Mouse (Mus musculus): ENCODE measurements at regions not wholly inside any gene's neighbourhood (a gene's known extent, or its start where the extent isn't known, plus 50 kb on each side); places are given as distances from the start of the nearest gene placed in this dataset.

- DNase-seq (ENCODE audit: low spot score in 2 of 2): peak in 1 of 2 experiments; percentile 21
- intact Hi-C loops (cut with DNase I): no loop called here
Measured at GRCm38 (mm10) chr3:91416137-91416536, 325.5 kb upstream of the 9130204L05Rik start.

Data from left cerebral cortex, postnatal 25 days (tissue).